Mouse (Mus musculus): ENCODE results near the gene Ppa2.

Ppa2 gene

DNA sequence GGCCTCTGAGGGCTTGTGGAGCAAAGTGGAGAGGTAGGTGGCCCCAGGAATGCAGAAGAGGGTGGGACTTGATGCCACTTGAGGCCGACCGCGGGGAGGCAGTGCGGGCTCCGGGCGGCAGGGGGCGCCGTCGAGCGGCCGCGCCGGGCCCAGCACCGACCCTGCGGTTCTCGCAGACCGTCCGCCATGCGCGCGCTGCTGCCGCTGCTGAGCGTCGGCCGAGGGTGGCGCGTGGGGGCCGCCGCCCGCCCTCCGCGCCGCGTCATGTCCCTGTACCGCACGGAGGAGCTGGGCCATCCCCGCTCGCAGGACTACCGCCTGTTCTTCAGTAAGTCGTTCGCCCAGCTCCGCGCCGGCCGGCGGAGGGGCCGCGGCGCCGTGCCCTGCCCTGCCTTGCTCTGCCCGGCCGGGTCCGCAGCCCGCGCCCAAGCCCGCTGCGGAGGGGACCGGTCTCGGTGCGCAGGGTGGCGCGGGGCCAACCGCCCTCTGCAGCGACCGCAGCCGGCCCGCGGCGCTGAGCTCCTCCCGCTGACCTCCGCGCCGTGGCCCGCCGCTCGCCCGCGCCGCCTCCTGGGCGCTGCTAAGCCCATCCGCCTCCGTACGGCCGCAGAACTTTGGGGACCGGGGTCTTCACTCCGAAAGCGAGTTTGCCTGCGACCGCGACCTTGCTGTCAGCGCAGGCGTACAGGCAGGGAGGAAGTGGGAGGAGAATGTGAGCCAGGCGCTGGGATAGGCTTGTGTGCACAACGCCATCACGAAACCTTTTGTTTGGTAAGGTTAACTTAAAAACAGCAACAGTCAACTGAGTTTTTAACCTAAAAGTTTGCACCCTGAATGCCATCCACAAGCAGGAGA is at the start of gene Ppa2:
Ppa2 (plus strand) TSS at position 157 of the 855 bp plus-strand sequence.
- peak; percentile 92 for DNase-seq (ENCODE audit: low read depth)

DNA sequence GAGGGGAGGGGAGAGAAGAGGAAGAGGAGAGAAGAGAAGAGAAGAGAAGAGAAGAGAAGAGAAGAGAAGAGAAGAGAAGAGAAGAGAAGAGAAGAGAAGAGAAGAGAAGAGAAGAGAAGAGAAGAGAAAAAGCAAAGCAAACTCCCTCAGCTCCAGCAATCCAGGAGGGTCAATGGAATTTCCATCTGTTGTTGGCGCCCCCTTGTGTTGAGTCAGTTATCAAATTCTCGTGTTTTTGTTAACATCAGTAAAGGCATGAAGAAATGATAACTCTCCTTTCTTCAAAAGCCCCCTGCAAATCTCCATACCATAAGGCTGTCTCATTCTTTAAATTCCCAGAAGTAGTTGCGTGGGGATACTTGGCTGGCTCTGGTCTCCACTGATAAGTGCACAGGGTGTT is 38.0 kb upstream of the Ppa2 start:
- DNase-seq (ENCODE audit: low read depth): peak; percentile 77

DNA sequence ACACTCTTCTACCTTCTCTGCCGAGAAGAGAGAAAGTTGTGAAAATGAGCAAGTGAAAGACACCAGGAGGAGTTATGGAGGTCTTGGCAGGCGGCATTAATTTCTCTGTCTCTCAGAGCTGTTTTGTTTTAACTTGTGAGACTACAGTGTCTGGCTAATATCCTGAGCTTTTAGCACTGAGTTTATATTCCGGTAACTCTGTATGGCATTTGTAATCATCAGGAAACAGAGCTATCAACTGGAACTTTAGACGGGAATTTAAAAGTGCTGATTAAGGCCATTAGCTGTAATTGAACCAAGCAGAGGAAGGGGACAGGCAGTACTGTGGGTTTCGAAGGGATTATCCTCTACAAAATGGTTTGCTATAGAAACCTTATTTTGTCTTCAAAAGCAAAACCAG is 25.3 kb upstream of the Ppa2 start:
- DNase-seq (ENCODE audit: low read depth): no peak

DNA sequence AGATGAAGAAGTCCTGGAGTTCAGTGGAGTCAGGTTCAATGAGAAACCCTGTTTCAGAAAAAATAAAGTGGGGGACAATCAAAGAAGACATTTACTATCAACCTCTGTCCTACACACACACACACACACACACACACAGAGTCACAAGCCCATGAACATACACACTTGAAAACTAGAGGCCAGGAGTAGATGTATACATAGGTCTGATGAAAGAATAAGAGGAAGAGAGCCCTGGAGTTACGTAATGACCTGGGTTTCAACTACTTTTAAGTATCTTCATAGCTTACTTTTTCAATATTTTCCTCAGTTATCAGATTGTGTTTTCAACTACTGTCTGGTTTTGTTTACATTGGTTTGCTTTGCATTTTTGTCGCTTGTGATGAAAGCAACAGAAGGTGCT is 21.1 kb upstream of the Ppa2 start:
- DNase-seq (ENCODE audit: low read depth): peak; percentile 24

DNA sequence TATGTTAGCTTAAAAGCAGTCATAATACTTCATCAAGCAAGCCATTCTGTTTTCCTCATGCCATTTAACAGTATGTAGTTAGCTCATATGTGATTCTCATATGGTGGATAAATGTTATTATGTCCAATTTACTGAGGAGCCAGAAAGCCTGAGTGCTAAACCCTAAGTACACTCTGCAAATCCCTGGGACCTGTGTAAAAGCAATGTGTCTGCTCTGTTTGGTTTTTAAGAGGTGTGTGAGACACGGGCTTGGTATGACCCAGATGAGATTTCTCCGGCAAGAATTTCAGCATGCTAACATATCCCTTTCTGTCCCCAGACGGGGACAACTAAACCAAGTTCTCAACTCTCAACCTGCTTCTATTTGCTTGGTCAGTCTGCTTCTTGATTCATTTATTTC is 5.6 kb upstream of the Ppa2 start:
- DNase-seq (ENCODE audit: low read depth): no peak

DNA sequence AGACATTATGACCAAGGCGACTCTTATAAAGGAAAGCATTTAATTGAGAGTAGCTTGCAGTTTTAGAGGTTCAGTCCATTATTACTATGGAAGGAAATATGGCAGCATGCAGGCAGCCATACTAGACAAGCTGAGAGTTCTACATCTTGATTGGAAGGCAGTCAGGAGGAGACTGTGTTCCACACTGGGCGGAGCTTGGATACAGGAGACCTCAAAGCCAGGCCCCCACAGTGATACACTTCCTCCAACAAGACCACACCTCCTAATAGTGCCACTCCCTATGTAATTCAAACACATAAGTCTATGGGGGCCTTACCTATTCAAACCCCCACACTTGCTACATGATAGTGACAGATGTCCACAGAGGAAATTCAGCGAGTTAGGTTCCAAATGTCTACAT is 1.5 kb upstream of the Ppa2 start:
- DNase-seq (ENCODE audit: low read depth): no peak

DNA sequence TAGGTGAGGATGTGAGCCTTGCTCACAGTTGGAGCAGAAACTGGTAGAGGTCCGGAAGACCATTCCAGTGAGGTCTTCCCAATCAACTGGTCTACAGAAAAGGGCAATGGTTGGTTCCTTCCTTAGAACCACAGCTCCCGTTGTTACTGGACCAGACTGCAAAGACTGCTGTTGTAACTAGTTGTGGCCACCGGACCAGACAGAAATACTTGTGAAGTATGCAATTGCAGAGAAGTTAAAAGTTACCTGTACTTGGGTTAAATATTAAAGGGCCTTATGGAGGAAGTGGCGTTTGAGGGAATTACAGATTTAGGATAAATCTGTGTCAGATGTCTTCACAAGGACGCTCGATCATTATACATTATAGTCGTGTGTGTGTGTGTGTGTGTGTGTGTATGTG is 551 bp upstream of the Ppa2 start:
- no peak for DNase-seq (ENCODE audit: low read depth)

DNA sequence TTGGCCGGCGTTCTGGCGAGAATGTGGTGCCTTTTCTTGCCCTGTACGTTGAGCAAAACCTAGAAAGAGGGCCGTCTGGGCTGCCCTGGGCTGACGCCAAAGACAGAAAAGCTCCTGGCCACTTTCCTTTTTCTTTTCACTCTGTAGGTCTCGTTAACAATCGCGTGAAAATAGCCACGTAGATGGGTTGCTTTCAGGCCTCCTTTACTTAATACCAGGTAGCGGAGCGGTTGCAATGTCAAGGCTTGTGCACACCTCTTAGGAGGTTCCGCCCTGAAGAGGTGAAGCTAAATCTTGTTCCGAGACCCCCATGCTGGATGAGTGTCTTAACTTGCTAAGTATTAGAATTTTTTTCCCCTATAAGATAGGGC is 884 bp downstream of the Ppa2 start:
- DNase-seq (ENCODE audit: low read depth): no peak

DNA sequence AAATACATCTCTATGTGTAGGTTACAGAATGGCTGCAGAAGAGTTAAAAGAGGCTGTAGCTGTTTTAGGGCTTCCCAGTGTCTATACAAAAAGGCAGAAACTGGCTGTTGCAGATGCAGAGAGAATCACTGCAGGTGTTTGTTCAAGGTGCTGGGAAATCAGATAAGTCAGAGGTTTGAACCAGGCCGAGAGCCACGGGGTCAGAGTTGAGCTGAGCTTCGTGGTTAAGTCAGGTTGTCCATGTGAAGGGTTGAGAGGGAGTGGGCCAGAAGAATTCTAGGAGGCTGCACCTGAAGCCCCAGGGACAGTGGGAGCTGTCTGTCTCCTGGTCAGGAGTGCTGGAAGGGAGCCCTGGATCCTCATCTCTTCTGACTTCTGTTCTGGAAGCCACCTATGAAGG is 2.4 kb downstream of the Ppa2 start:
- no peak for DNase-seq (ENCODE audit: low read depth)

DNA sequence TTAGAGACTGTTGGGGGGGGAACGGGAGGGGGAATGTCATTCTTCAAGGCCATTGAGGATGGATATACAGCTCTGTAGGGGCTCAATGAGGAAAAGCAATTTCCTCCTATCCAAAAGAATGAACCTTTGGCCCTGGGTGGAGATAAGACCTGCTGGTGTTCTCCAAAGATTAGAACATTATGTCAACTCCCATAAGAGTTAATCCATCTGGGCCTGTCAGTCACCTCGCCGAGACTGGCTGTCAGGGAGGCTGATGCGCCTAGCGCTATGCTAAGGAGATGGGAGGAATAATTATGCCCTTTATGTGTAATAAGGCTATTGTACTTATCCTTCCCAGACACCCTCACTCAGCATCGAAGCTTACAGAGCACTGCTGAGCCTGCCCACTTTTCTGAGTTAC is 2.9 kb downstream of the Ppa2 start:
- DNase-seq (ENCODE audit: low read depth): no peak

DNA sequence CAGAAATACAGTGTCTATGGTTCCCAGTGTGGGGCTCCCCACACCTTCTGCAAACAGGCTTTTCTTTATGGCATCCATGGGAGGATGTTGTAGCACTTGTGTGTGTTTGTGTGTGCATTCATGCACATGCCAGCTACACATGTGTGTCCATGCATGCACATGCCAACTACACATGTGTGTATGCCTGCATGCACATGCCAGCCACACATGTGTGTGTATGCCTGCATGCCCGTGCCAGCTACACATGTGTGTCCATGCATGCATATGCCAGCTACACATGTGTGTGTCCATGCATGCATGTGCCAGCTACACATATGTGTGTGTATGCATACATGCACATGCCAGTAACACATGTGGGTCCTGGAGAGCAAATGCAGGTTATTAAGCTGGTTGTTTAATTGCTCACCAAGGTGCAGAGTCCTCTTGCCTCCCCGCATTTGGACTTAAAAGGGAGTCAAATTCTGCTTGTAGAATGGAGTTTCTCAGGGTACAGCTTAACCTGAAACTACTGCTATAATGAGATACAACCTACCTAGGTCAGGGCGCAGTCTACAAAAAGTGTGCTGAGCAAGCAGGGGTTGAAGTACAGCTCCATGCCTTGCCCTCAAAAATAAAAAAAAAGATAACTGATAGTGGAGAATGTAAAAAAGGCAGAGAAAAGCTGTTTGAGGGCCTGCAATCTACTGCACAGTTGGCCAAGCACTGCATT is 3.7 kb downstream of the Ppa2 start:
- no peak for DNase-seq (ENCODE audit: low read depth)

DNA sequence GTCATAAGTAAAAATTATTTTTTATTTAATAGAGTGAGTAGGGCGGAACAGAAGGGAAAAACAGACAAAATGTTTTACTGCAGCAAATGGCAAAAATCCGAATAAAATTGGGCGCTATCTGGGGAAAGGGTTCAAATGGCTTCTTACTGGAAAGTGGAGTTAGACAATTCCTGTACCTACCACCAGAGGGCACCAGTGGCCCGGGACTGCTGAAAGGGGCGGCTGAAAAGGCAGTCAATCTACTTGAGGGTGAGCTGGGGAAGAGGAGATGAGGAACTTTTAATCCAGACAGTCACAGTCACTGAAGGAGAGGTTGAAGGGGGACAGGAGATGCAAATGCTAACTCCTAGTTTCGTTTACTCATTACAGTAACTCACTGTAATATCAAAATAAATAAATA is 4.6 kb downstream of the Ppa2 start:
- peak; percentile 85 for DNase-seq (ENCODE audit: low read depth)

DNA sequence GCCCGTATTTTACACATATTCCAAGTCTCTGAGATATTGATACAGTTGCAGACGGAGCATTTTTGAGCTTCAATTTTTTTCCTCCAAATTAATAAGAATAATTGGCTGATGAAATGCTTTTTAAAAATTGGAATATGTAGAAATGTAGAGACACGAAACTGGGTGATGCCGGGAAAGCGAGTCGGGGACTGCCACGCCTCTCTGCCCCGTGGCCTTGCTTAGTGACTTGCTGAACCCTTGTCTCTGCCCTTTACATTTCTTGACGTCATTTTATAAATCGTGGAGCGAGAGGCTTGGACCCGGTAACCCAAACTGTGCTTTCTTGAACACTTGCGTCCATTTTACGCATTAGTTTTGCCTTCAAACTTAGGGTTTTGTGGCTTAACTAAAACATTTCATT is 5.1 kb downstream of the Ppa2 start:
- no peak for DNase-seq (ENCODE audit: low read depth)

DNA sequence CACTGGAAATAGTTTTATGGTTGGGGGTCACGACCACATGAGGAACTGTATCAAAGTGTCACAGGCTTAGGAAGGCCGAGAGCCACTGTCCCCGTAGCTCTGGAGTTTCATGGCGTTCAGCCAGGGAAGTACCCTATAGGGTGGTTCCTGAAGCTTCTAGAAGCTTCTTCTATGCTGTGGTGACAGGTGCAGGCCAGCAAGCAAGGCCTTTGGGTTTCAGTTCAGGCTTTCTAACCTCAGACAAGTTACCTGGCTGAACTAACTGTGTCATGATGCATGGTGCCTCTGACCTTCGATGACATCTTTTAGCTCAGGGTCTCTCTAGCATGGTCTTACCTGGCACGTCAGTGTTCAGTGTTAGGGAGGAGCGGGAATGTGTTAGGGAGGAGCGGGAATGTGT is 5.7 kb downstream of the Ppa2 start:
- DNase-seq (ENCODE audit: low read depth): no peak

DNA sequence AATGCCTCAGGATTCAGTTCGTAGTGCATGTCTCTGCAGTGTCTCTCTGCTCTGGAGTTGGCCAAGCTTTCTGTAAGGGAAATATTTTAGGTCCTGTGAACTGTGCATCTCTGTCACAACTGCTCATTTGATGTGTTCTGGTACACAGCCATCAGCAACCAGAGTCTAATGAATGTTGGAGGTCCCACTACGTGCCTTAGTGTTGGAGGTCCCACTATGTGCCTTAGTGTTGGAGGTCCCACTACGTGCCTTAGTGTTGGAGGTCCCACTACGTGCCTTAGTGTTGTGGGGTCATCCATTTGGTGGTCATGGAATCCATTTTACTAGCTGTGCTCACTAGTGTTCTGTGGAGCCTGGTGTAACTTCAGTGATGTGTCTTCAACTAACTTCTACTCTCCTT is 7.9 kb downstream of the Ppa2 start:
- no peak for DNase-seq (ENCODE audit: low read depth)

DNA sequence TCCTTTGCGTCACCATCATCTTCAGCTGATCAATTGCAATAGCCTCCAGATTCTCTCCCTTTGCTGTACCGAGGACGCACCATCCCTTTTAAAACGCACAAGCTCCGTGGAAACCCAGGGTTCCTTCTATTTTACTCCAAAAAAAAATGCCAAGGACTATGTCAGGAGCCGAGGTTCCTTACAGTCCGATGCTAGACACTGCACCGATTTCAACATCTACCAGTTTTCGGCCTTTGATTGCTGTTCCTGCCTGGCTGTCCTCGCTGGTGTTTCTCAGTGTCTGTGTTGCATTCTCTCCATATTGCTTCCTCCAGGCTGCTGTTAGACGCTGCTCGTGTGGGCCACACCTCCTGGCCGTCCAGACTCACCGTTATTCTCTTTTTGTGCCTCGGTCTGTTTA is 8.7 kb downstream of the Ppa2 start:
- no peak for DNase-seq (ENCODE audit: low read depth)

DNA sequence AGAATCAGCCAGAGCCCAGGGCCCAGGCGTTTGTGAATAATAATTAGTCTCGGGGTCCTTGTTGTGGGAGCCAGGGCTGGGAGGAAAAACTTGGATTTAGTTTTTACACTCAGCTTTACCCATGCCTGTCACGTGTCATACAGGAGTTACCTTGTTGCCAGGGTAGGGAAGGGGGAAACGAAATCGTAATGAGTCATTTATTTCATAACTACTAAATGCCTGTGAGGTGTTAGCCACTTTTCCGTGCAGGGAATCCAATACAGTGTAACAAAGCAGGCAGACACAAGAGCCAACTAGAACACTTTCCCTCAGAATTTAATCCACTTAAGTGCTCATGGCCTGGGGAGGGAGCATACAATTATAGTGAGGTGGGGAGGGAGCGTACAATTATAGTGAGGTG is 9.9 kb downstream of the Ppa2 start:
- peak; percentile 54 for DNase-seq (ENCODE audit: low read depth)

DNA sequence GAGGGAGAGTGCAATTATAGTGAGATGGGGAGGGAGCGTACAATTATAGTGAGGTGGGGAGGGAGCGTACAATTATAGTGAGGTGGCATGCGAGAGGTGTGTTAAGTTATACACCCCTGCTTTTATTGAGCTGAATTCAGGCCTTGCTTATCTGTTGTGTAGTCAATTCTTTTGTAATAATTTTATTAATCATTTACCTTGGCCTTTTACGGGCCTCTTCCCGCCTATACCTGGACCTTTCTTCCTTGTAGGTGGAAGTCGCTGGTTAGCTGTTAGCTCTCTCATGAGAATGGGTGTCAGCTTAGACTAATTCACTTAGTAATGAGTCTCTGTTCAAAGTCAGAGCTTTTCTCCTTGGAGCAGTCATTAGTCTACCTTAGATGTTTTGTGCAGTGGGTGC is 10.4 kb downstream of the Ppa2 start:
- no peak for DNase-seq (ENCODE audit: low read depth)

DNA sequence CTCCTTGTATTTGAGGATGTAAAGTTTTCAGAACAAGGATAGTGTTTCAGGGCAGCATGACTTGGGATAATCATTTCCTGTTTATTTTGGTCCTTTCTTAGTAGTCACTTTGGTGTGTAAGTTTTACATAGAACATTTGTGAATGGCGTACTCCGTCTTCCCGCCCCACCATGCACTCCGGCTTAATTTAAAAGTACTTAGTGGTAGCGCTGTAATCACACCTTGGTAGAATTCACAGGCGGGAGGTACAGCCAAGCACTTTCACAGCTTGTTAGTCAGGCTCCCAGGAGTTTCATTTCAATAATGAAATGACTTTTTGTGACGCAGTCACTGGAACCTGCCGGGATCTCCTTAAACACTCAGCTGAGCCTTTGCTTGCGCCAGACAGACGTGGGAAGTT is 12.0 kb downstream of the Ppa2 start:
- DNase-seq (ENCODE audit: low read depth): no peak

DNA sequence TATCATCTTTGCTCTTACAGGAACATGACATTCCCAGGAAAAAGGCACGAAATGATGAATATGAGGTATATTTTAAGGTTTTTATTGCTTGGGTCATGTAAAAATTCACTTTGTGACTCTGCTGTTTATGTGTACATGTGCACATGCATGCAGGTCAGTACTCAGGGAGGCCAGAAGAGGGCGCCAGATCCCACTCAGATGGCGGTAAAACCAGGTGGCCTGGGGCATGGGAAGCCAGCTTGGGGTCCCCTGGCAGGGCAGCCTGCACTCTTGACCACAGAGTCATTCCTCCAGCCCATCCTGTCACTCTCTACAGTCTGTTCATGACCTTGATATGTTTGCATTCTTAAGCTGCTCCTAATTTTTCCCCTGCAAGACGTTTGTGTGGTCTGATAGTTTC is 12.6 kb downstream of the Ppa2 start:
- peak; percentile 46 for DNase-seq (ENCODE audit: low read depth)

DNA sequence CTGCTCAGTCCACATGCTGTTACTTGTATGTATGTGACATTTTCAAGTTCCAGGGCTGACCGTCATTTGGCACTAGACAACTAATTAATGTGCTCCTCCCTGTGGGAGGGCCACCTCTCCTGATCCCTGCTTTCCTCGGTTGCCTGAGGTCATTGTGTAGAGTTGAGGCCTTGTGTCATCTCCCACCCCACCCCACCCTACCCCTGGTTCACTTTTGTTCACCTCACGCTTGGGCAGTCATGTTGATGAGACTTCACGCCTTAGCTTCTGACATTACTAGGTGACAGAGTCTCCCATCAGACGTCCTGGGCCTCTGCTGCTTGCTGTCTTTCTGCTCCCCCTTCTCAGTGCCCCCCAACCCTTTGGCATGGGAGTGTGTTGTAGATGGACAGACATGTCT is 15.2 kb downstream of the Ppa2 start:
- no peak for DNase-seq (ENCODE audit: low read depth)

DNA sequence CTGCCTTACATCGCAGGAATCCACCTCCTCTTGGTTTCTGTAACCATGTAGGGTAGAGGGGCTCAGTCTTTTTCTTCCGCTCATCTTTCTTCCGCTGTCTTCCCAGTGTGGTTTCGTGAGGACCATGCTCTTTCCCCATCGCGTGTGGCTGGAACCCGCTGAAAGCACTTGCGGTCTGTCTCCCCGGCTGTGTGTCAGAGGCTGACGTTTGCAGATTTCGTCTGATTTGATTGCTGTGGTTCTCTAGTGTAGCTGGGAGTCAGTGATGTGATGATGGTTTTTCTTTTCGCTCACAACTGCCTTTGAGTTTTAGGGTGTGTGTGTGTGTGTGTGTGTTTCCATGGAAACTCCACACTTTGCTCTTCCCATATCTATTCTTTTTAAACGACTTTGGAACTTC is 18.6 kb downstream of the Ppa2 start:
- no peak for DNase-seq (ENCODE audit: low read depth)

DNA sequence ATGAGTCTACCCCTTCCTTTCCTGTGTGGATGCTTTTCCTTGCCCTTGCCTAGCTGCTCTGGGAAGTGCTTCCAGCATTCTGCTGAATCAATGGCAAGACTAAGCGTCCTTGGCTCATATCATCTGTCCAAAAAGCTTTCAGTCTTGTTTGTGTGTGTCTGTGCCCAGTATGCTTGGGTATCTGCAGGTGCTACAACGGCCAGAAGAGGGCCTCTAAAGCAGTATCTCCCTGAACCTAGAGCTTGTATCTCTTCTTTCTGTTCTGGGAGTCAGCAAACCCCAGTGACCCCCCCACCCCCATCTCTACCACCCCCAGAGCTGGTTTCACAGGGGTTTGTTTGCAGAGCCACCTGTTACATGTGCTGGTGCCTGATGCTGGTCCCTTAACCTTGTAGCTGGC is 19.5 kb downstream of the Ppa2 start:
- DNase-seq (ENCODE audit: low read depth): peak; percentile 35
